Mouse (Mus musculus) spleen, postnatal 4 days (tissue): ENCODE results near the gene Psmb8.
A peak's percentile ranks its signal among the peaks of the same experiment; 100 is the strongest.

Source experiments
- DNase-seq, 2 experiments: peaks; one replicate each; pipeline ENCODE4 v3.0.0; 2022; ENCODE audit warnings: low spot score in 2 of 2

Gene Psmb8

DNA sequence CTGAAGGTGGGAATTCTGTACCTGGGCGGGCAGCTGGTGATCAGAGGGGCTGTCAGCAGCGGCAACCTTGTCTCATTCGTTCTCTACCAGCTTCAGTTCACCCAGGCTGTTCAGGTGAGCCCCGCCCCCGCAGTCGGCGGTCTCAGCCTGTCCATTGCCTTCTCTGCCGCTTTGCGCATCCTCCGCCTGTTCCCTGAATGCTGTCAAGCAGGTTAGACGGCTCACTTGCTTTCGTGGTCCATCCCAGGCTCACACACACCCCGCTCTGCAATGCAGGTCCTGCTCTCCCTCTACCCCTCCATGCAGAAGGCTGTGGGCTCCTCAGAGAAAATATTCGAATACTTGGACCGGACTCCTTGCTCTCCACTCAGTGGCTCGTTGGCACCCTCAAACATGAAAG, 4.7 kb upstream of the Psmb8 start:
- no peak for DNase-seq

DNA sequence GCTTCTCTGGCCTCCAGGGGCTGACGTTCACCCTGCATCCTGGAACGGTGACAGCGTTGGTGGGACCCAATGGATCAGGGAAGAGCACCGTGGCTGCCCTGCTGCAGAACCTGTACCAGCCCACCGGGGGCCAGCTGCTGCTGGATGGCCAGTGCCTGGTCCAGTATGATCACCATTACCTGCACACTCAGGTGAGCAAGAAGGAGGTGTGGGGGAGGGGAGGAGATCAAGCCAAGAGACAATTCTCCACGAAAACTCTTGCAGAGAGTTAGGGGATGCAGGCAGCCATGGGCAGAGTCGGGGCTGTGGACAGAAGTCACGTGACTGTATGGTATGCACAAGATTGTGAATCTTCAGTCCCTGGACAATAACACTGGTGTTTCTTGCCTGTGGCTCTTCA, 4.1 kb upstream of the Psmb8 start:
- DNase-seq: no peak

DNA sequence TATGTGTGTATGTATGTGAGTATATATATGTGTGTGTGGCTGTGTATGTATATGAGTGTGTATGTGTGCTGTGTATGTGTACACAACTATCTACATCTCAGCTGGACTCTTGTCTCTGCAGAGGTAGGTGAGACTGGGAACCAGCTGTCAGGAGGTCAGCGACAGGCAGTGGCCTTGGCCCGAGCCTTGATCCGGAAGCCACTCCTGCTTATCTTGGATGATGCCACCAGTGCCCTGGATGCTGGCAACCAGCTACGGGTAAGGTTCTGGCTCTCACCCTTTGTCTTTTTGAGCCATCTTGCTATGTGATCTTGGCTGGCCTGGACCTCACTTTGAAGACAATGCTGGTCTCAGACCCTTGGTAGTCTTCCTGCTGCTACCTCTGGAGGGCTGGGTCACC, 2.8 kb upstream of the Psmb8 start:
- no peak for DNase-seq

DNA sequence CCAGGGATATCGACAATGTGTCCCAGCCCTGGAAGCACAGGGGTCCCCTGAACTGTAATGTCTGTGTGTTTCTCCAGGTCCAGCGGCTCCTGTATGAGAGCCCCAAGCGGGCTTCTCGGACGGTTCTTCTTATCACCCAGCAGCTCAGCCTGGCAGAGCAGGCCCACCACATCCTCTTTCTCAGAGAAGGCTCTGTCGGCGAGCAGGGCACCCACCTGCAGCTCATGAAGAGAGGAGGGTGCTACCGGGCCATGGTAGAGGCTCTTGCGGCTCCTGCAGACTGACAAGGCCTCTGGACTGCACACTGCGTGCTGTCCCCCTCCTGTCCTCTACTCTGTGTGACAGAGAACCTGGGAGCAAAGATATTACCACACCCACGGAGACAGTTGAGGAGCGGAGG, 1.0 kb upstream of the Psmb8 start:
- peak; percentile 59 to 78 for DNase-seq

DNA sequence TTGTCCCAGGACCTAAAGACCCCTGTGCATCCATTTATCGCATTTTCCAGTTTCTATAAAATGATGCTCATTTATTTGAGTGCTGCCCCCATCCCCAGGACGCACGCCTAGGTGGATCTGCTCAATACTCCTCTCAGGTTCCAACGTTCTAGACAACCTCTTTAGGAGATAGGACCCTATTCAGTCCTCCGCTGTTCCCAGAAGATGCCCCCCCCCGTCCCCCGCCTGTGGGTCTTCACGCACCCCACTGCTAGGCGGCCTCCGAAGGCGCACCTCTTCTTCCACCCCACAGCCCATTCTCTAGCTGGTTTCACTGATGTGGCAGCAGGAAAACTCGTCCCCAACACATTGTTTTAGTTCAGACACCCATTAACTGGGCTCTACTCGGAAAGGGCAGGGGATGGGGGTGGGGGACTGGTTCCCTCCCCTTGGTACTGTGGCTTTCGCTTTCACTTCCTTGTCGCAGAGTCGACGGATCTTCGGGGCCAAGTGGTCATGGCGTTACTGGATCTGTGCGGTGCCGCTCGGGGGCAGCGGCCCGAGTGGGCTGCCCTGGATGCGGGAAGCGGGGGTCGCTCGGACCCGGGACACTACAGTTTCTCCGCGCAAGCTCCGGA, 491 bp downstream of the Psmb8 start:
- peak; percentile 67 to 80 for DNase-seq

DNA sequence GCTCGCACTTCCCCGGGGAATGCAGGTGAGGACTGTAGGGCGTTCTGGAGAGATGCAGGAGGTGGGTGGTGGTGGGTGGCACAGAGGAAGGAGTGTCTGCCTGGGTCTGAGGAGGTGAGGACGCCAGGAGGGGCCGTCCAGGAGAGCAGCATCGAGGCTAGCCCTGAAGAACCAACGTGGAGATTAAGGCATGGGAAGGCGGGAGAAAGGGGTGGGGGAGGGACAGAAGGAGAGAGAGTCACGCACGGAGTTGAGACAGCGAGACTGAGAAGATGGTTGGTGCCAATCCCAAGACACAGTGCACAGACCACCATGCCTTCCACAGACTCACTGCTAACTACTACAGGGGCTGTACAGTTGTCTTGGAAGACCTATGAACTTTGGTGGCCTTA, 996 bp downstream of the Psmb8 start:
- no peak for DNase-seq

DNA sequence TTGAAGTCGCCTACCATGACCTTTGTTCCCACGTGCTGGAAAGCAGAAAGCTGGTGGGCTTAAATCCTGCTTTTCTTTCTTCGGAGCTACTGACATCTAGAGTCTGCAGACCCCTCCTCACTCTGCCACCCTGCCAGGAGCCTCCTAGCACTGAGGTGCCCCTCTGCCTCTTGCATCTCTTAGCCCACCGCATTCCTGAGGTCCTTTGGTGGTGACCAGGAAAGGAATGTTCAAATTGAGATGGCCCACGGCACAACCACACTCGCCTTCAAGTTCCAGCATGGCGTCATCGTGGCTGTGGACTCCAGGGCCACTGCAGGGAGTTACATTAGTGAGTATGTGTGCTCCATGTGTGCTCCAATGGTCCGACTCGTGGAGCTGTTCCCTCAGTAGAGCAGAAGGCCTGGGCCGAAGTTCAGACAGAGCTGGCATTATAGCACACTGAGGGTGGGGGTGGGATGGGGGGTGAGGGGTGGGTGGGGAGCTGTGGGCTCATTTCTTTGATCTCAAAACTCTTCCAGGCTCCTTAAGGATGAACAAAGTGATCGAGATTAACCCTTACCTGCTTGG, 1.6 kb downstream of the Psmb8 start:
- no peak for DNase-seq

DNA sequence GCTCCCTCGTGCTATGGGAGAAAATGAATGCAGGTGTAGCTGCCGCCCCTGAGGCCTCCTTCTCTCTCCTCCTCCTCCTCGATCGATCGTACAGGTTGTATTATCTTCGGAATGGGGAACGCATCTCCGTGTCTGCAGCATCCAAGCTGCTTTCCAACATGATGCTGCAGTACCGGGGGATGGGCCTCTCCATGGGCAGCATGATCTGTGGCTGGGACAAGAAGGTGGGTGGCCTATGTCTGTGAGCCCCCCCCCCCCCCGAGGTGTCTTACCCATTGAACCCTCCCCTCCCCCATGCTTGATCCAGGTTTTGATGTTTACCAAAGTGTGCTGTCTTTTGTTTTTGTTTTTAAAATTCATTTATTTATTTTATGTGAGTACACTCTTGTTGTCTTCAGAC, 2.5 kb downstream of the Psmb8 start:
- no peak for DNase-seq

DNA sequence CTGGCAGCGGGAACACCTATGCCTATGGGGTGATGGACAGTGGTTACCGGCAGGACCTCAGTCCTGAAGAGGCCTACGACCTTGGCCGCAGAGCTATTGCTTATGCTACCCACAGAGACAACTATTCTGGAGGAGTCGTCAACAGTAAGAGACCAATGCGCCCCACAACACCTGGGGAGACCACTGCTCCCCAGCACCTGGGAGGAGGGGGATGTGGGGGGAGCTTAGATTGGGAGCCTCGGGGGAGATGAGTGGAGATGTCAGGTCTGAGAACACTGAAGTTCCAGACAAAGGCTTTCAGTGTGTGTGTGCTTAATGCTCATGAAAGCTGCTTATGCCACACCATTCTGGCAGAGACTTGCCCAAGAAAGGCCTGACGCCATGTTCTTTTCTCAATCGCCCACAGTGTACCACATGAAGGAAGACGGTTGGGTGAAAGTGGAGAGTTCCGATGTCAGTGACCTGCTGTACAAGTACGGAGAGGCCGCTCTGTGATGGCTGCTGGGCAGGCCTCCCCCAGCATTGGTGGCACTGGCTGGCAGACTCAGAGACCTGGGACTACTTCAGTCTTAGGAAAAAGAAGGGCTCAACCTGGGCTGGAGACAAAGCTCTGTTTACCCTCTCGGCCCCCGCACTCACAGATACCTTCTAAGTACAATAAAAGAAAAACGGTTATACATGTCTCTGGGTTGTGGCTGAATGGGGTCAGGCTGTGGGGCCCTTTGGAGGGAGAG, 3.4 kb downstream of the Psmb8 start:
- DNase-seq: no peak

DNA sequence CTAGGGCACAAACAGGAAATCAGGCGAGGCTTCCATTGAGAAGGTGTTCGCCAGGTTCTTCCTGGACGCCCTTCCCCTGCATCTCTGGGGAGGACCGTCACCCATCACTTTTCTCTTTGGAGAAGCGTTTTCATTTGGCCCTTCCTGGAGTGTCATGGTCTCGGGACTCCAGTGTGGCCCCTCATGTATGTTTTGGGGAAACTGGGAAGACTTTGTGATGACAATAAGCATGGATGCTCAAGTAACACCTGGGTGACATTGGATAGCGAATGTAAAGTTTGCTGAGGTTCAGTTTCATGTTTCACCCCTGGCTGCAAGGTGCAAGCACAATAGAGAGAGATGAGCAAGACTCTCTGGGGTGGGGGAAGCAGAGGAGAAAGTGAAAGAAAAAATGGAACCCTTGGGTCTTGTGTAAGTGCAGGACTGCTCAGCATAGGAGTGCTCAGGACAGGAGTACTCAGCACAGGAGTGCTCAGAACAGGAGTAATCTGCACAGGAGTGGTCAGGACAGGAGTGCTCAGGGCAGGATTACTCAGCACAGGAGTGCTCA, 4.1 kb downstream of the Psmb8 start:
- DNase-seq: no peak

DNA sequence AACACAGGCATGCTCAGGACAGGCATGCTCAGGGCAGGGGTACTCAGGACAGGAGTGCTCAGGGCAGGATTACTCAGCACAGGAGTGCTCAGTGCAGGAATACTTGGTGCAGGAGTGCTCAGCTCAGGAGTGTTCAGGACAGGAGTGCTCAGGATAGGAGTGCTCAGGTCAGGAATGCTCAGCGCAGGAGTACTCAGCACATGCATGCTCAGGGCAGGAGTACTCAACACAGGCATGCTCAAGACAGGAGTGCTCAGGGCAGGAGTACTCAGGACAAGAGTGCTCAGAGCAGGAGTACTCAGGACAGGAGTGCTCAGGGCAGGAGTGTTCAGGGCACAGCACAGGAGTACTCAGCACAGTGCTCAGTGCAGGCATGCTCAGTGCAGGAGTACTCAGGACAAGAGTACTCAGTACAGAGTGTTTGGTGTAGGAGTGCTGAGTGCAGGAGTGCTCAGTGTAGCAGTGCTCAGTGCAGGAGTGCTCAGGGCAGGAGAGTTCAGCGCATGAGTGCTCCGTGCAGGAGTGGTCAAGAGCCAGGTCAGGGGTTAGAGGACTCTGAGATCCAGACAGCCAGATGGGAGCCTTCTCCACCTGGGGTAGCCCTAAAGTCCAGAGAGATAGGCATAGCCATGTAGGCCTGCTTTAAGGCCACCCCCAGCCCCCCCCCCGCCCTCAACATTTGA, 5.4 kb downstream of the Psmb8 start:
- no peak for DNase-seq

DNA sequence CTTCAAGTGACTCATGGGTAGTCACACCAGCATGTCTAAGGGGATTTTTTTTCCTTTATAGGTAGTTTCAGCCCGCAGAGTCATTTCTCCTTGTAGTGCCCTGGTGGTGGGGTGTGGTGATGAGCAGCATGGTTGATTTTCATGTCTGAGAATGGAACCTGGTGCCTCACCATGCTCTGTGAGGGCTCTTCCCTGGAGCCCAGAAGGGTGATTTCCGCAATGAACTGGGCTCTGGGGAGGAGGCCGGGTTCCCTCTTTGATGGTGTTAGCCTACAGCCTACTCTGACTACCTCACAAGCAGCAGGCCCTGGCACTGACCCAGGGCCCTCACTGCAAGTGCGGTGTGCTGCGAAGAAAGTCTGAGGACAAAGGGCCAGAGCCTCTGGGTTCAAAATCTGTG, 5.9 kb downstream of the Psmb8 start, which contains the start of gene Tap2:
Gene Tap2, plus strand, starts transcription at position 84 of the 400 bp plus-strand sequence.
- DNase-seq: no peak

DNA sequence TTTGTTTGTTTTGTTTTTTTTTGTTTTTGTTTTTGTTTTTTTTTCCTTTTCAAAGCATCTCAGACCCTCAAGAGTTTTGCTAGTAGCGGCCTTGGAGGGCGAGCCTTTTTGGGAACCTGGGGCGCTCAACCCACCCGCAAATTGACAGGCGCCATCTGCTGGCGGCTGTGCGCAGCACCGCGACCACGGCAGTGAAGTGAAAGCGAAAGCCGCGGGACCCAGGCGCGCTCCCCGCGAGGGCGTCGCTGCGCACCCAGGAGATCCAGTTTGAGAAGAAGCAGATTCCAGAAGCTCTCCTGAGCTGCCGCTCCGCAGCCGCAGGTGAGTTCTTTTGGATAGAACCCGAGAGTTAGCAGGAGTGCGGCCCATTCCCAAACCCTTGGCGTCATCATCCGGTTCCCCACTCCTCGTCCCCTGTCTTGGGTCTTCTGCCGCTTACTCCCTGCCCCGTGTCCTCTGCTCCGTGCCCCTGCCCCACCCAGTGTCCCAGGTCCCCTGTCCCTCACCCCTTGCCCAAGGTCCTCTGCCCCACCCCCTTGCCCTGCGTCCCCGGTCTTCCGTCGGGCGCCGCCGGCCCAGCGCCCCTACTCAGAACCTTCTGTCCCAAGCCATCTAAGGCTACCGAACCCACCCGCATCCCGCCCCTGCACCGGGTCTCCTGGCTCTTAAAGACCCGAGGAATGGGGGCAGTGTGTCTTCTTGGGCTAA, 6.9 kb downstream of the Psmb8 start:
- DNase-seq: peak; percentile 93 to 98

DNA sequence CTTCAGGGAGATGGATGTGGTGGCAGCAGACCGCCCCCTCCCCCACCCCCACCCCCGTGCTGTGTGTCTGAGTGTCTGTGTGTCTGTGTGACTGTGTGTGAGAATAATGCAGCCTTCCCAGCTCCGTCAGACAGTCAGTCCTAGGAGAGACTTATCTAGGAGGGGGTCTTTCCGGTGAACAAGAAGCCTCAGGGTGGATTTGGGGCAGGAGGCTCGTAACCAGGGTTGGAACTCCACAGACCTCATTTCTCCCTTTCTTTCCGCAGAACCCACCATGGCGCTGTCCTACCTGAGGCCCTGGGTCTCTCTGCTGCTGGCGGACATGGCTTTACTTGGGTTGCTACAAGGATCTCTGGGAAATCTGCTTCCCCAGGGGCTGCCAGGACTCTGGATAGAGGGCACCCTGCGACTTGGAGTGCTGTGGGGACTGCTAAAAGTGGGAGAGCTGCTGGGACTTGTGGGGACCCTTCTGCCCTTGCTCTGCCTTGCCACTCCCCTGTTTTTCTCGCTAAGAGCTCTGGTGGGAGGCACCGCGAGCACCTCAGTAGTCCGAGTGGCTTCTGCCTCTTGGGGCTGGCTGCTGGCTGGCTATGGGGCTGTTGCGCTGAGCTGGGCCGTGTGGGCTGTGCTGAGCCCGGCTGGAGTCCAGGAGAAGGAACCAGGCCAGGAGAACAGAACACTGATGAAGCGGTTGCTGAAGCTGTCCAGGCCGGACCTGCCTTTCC, 7.7 kb downstream of the Psmb8 start:
- peak; percentile 42 to 77 for DNase-seq

DNA sequence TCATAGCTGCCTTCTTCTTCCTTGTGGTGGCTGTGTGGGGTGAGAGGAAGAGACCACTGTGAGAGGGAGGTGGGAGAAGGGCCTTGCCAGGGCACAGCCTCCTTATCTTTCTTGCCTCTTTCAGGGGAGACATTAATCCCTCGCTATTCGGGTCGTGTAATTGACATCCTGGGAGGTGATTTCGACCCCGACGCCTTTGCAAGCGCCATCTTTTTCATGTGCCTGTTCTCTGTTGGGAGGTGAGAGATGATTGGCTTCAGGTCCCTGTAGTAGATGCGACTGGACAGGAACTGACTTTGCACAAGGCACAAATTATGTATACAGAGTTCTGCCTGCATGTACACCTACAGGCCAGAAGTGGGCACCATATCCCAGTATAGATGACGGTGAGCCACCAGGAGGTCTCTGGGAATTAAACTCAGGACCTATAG, 8.2 kb downstream of the Psmb8 start:
- DNase-seq: peak; percentile 46 to 75

DNA sequence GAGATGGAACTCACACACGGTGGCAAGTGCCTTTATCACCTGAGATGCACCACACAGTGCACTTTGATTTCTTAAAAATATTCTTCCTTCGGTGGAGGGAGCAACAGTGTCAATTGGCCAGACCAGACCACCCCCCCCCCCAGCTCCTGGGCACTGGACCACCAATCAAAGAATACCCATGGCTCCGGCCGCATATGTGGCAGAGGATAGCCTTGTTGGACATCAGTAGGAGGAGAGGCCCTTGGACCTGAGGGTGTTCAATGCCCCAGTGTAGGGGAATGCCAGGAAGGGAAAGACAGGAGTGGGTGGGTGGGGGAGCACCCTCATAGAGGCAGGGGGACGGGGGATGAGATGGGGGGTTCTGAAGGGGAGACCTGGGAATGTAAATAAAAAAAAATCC, 9.2 kb downstream of the Psmb8 start:
- DNase-seq: peak; percentile 11 to 55

DNA sequence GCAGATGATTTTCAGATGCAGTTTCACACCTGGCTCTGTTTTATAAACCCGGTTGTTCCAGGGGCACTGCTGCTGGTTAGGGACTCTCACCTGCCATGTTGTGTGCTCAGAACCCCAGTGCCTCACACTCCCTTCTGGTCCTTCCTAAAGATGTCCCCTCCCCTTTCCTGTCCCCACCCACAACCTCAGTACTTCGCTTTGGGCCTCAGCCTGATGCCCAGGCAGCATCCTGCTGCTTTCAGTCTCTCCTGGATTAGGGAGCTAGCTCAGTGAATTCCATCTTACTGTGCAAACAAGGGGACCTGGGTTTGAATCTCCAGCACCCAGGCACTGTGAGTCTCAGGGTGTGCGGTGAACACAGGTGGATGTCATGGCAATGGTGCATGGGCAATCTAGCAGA, 9.9 kb downstream of the Psmb8 start:
- DNase-seq: peak; percentile 13 to 62

DNA sequence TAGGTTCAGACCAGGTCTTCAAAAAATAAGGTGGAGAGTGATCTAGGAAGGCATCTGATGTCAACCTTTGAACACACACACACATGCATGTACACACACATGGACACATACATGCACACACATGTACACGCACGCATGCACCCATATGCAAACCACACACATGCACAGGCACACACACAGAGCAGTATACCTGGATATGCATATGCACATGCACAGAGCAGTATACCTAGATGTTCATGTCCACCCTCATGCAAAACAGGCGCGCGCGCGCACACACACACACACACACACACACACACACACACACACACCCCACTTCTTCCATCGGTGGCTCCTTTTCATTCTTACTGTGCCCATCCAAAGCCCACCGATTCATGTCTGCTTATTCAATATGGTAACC, 10.3 kb downstream of the Psmb8 start:
- peak; percentile 11 to 57 for DNase-seq

DNA sequence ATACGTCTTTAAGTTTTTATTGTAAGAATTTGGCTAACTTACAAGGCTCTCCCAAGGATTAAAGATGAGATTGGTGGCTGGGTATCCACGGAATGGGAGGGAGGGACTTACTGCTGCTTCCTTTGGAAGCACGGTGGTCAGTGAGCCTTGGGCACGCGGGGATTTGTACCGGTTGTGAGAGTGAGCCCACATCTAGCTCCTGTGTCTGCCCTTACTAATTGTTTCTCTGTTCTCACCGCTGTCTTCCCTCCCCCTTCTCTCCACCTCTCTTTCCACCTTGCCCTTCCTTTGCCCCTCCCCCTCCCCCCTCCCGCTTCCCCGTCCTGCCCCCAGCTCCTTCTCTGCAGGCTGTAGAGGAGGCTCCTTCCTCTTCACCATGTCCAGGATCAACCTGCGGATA, 10.9 kb downstream of the Psmb8 start:
- peak; percentile 9 to 50 for DNase-seq

DNA sequence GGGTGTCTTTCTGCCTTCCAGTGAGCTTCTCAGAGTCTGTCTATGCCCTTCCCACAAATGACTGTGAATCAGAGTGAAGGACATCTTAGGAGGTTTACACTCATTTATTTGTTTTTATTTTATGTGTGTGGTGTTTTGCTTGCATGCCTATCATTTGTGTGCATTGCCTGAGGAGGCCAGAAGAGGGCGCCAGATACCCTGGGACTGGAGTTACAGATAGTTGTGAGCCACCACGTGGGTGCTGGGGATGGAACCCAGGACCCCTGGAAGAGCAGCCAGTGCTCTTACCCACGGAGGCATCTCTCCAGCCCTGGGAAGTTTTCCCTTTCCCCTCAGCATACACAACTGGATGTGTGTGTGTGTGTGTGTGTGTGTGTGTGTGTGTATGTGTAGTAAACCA, 12.2 kb downstream of the Psmb8 start:
- DNase-seq: peak; percentile 40 to 77

DNA sequence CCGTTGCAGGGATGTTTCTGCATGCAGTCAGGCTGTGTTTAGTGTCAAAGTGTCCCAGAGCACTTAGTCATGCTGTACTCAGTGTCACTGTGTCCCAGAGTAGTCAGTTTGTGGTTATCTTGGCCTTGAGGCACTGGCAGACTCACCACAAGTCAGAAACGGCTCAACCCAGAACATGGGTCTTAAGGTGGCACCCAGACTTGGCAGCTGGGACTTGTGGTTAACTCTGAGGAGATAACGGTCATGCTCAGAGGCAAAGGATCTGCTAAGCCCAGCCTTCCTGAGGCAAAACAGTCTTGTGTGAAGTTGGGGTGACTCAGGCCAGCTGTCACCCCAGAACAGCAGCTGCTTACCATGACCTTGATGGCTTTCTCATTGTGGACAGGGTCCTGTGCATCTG, 13.1 kb downstream of the Psmb8 start:
- DNase-seq: peak; percentile 50 to 65
